Mouse (Mus musculus) urinary bladder, postnatal 36 days (tissue): ENCODE measurements around the gene Tet2.
A peak's percentile ranks its signal among the peaks of the same experiment; 100 is the strongest.

Source experiments
- DNase-seq, 2 experiments: peaks; one replicate each; pipeline ENCODE4 v3.0.0; 2022; ENCODE audit warnings: low spot score in 2 of 2, mixed read lengths in 1 of 2

The Tet2 gene

DNA sequence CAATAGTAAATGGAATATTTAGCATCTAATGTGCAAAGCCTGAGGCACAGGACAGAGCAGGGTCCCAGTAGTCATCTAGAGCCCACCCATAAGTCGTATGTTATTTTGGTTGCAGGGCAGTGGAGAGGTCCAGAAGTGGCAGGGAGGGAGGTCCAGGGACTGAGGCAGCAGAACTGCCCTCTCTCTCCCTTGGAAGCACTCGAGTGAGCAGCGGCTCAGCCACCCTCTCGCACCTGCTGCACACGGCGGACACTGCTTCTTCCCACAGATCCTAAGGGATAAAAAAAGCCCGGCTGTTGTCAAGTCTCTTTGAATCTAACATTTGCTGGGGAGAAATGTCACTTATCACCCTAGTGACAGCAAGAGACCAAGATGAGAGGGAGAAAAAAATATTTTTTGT is 22.6 kb downstream of the Tet2 start:
- DNase-seq = no peak

DNA sequence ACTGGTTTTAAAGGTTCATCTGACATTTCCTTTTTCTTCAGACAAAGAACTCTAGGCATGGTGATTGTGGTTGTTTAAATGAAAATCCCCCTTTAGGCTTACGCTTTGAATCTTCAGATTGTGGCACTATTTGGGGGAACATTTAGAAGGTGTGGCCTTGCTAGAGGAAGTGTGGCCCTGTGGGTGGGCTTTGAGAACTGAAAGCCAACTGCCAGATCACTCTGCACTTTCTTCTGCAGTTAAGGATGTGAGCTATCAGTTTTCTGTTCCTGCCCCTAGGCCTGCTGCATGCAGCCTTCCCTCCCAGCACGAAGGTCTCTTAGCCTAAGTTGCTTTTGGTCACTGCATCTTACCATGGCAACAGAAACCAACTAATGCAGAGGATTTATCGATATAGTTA is 26.1 kb downstream of the Tet2 start:
- DNase-seq = no peak

DNA sequence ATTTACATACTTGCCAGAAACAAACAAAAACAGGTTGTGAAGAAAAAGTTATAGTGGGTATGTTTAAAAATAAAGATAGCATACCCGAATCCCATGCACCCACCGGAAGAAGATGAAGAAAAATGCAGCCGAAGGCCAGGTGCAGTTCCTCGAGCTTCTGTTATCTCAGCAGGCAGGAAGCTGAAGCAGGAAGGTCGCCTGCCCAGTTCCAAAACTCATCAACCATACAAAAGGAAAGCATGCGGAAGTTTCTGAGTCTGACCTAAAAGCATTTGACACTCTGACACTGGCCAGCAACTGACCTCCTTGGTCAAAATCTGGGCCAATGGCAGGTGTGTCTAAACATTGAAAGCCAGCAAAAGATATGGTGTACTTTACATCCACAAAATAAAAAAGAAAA is 26.8 kb downstream of the Tet2 start:
- DNase-seq = no peak

DNA sequence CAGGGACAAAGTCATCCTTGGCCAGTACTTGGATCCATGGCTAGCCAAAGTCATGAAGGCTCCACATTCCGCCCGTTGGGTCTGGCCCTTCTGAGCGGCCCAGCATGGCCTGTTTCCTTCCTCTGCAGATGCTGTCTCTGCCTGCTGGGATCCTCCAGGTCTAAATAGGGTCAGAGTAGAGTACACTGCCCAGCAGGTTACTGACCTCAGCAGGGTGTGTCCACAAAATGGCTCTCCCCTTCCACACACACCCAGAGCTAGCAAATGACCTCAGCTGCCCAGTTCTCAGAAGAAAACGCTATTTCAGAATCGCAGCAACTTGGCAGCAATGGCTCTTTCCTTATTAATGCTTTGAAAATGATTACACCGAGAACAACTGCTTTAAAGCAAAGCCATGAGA is 27.5 kb downstream of the Tet2 start:
- peak in 1 of 2 experiments; percentile 26 for DNase-seq

DNA sequence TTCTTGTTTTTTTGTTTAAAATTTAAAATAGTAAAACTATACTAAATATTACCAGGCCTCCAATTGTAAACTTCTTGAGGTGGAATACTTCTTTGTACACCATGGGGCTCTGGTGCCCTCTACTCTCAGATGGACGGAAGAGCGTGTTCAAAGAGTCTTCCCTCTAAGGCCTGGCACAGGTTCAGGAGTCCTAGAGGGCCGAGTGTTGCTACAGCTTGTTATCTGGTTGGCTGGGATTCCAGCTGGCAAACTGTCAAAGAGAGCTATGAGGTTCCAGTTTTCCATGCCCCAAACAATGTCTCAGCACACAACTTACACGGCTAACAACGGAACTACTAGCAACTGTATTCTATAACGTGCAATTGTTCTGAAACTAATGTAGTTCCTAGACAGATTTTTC is 28.8 kb downstream of the Tet2 start:
- DNase-seq = peak in 1 of 2 experiments; percentile 66

DNA sequence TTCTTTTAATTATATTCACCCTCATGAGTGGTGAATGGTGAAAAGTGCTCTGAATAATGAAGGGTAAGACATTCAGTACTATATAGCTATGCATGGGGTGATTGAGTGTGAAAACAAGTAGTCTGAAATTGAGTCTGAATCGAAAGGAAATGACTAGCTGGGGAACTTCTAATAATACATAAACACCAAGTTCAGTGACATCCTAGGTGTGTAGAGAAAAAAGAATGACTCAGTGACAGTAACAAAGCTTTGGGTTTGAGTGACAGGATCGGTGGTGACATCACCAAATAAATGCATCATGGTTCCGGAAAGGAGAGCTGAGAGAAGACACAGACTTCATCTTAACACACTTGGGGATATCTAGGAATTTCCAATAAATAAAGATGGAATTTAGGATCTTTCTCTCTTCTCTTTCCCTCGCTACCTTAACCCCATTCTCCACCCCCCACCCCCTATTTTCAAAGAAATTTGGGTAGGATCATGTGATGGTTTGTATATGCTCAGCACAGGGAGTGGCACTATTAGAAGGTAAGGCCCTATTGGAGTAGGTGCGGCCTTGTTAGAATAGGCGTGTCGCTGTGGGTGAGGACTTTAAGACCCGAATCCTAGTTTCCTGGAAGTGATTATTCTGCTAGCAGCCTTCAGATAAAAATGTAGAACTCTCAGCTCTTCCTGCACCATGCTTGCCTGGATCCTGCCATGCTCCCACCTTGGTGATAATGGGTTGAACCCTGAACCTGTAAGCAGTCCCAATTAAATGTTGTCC is 29.6 kb downstream of the Tet2 start:
- DNase-seq = no peak

DNA sequence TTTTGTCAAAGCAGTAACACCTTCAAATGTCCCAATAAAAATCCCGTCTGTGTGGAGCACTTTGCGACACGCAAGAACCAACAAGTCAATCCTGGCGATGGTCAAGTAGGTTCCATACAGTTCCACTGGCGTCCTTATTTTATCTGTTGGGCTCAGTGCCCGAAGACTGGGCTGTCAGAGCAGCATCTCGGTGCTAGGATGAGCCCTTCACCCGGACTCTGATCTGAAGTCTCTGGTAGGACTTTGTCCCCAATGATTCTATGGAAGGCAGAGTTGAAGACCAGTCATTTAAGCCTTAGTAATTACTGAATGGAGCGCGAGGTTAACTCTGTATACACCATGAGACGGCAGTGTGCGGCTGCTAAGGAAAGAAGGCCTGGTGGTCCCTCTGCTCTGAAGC is 30.6 kb downstream of the Tet2 start:
- DNase-seq = no peak

DNA sequence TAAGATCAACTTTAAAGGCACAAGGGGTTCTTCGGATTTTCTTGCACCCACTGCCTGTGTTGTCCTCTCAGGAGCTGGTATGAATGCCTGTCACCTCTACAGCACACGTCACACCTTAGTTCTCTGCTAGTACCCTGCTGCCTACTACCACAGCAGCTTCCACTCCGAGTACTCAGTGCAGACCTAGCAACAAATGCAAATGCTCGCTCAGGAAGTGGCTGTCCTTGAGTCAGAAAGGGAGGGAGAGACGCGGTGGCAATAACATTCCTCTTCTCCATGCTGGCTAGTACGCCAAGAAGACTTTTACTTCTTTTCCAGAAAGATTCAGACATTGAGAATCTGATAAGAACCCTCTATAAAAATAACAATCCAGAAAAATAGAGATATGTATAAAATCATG is 31.5 kb downstream of the Tet2 start:
- no peak for DNase-seq

DNA sequence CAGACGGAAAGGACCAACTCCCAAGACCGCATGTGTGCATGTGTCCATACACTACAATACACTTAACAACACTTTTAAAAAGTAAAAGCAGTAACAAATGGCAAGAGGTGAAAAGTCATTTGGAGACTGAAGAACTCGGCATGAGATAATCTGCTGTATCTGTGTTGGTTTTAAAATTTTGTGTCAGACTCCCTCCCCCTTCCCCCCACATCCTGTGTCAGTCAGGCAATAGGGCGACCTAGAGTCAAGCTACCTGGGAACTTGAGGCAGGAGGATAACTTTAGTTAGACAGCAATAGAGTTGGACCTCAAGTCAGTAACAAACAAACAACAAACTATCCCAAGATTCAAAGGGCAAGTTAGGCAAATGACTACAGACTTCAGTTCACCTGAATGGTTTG is 34.6 kb downstream of the Tet2 start:
- no peak for DNase-seq

DNA sequence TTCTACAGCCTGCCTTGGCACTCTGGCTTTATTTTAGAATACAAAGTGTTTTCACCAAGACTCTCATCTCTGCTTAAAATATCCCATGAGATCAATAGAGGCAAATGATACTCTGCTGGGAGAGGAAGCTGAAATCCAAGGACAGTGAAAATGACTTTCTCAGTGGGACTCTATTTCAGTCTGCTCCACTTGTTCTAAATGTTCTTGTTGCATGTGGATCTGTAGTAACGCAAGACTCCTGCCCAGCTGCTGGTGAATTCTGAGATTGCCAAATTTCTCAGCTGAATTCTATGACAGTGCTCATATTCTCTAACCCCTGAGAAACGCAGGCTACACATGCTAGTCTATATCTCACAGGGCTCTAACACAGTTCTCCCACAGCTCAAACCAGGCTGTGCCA is 35.1 kb downstream of the Tet2 start:
- no peak for DNase-seq

DNA sequence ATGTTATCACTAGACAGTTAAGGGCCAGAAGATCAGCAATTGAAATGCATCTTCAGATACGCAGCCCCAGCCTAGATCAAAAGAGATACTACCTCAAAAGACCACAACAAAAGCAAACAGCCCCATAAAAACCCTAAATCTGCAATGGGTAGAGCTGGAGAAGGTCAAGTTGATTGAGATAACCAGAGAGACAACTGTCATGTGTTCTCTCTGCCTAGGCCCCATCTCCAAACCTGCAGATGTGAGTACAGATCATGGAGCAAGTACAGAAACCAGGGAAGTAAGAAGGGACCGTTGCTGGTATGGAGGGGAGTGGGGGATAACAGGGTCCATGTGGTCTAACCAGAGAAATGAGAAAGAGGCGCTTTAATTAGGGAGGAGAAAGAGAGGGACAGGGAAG is 36.1 kb downstream of the Tet2 start:
- DNase-seq = no peak

DNA sequence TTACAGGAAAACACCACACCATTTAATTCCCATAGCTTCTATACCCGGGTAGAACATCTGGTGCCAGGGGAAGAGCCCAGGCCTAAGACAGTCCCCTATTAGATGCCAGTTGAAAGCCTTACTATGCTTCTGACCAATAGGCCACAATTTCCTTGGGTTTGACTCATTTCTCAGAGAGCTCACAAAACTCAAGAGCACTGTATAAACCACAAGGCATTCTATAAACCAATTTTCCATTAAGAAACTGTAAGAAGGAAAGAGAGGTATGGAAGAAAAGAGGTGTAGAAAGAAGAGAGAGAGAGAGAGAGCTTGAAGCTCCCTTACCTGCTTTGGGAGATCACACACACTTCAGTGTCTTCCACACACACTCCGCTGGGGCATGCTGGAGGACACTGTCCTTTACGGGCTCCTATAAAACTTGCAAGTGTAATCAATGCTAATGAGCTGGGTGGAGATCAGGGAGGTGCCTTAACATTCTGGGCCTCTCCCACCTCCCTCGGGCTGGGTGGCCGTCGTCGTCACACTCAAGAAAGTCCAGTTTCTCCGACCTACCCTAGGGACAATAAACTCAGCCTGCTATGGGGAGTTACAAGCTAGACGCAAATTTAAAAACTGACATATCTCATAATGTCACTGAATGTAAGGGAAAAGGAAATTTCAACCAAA is 38.5 kb downstream of the Tet2 start:
- no peak for DNase-seq

DNA sequence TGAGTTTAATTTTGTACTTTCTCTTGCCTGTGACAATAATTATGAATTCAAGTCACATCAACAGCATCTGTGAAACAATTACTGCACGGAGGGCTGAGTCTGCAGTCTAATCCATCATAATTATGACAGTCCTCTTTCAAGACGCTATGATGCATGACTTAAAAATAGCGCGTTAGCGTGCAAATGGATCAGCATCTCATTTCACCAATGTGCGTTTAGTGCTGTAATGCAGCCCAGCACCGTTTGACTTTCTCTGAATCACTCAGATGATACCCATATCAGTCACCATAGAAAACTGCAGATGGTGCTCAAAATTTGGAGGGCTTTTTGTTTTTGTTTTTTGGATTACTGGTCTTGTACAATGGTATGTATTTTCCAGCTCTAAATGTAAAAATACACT is 48.0 kb downstream of the Tet2 start:
- no peak for DNase-seq

DNA sequence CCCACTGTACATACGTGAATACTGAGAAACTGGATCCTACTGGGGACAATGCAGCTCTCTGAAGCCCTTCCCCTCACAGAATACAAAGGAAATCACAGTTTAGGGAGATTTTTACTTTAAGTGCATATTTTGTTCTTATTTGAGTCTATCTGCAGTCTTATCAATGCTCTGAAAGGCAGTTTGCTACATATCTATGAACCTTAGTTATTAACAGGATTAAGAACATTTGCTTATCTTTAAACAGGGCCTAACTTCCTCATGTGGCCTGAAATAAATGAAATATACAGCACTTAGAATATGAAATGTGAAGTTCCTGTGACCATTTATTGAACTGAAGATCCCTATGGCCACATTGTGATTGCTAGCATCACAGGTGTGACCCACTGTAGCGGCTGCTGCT is 53.6 kb downstream of the Tet2 start:
- DNase-seq = no peak

DNA sequence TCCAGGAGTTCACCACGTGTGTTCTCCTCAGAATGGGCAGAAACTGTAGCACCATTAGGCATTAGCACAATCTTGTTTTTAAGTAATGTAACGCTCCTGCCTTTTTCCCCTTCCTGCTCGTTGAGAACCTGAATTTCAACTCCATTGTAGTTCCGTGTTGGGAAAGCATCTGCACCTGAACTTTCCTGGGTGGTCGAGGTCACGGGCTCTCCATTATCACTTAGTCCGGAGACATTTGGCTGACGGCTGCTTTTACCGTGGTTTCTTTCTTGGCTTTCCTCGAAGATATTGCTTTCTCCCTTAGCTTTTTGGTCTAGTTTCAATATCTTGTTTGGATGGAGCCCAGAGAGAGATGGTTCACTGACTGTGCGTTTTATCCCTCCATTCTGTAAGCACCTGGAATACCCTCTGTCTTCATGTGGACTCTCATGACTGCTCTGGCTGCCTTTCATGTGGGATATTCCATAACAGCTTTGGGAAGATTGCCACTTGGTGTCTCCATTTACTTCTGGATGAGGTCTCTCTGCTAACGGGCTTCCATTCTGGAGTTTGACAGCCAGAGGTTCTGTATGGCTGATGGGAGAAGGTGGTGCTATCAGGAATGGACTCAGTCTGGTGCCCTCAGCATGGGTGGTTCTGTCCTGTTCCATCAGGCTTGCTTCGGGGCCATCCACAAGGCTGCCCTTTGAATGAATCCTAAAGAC is 56.8 kb downstream of the Tet2 start:
- no peak for DNase-seq

DNA sequence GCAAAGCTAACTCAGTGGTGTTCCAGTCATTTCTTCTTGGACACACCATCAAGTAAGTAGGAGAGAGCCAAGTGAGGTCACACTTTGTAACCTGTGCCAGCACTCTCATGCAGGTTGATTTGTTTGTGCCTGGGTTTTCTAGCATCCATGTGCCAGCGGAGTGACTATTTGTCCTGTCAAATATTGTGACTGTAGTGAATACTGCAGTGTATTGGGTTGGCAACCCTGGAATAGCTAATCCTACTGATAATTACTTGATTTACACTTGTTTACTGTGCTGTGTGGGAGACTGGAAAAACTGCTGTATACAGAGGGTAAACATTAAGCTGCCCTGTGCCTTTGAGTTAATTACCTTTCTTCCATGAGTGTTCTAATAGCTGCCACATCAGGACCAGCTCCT is 62.1 kb downstream of the Tet2 start:
- DNase-seq = no peak

DNA sequence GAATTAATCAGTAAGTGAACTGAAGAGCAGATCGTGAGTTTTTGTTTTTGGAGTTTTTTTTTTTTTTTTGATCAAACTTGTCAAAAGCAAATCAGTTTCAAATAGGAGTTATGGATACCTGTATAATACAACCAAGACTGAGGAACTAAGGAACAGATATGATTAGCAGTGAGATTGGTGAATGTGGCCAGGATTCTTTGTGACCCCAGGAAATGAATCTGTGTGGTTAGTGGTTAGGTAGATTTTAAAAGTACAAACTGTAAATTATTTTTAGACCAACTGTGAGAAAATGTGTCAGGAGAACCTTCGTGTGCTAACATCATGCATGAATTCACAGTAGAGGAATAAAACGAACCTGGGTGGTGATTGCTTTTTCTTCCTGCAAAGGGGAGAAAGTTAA is 66.0 kb downstream of the Tet2 start:
- DNase-seq = no peak

DNA sequence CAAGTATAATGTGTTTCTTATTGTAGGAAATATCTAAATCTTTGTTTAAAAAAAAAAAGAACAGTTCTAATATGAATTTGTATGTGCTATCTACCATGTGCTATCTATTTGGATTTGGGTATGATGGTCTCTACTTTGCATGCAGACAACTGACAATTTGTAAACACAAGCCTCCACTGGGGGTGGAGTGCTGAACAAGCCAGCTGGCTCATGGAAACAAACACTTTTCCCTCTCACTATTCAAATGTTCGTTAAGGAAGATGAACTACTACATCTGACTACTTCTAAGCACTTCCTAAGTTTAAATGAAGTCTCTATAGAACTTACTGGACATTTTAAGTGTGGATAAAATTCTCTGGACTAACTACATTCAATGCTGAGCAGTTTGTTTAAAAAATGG is 71.2 kb downstream of the Tet2 start:
- no peak for DNase-seq

DNA sequence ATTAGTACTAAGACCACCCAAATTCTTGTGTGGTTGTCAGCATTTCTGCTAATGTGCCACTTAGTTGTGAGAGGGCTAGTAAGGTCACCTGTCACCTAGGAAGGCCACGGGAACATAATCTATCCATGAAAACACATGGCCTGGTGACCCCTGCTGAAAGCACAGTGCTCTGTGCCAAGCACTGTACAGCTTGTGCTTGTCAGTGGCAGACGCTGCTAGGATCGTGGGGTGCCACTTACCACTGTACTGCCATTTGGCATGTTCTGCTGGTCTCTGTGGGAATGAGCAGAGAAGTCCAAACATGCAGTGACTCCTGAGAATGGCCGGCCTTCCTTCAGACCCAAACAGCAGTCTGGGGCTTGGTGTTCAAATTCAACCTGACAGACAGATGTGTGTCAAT is 73.8 kb downstream of the Tet2 start:
- DNase-seq = no peak

DNA sequence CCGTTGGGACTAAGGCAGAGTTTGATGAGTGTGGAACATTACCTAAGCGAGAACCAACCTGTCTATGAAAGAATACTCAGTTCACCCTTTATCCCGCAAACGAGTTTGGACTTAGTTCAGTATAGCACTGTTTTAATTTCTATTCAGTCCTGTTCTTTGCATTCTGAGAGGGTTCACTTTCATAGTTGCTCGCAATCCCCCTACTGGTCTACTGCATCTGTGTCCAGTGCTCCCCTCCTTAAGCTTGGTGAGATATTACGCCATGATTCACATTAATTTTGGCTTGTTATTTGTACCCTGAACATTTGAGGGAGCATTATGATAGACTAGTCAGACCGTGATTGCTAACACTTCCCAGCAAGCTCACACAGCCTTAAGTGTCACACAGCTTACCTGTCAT is 76.1 kb downstream of the Tet2 start:
- DNase-seq = no peak

DNA sequence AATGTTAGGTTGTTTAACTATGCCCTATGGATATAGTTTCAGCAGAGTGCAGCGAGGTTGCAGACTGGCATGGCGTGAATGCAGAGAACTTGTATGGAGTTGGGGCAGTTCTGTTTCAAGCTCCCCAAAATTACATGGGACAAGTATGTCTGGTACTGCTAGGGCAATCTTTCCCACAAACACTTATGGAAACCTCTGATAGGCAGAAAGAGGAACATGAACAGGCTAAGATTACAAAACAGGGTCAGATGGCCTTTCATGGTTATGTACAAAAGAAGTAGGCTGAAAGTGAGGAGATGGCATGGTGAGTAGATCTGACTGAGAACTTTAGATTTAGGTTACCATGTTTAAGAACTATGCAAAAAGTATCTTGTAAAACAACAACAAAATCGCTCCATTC is 81.7 kb downstream of the Tet2 start:
- no peak for DNase-seq

DNA sequence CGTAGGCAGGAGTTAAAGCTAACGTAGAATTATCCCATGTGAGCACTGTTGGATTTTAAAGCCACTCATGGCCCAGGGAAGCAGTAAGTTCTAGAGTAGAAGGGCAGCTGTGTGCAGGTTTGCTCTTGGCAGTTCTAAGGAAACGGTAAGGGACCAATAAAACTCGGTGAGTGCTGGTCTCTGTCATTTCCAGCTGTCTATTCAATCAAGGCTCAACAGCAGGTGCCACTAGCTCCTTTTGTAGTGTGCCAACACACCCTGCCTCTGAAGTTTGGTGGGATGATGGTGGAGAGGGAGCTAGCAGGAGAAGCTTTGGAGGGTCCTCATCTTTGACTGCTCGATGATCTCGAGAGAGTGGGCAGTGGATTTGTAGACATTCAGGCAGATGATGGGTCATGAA is 82.5 kb downstream of the Tet2 start:
- DNase-seq = no peak

DNA sequence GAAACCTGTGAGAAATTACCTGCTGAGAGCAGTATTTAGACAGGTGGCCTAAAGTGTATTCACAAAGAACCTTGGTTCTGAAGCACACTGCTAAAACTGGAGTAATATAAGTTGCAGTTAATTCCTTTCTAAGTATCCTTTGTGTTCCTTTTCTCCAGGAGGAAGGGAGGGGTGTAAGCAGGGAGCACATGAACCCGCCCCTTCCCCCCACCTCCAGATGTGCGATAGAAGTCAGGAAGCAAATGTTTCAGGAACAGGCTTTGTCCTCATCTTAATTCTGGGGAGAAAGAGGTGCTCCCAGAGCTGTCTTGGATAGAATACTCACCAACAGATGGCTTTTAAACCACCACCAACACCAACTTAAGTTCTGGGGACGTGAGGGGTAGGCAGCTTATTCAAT is 82.9 kb downstream of the Tet2 start:
- DNase-seq = no peak
